ENCODE assay signal across 13 mouse cellular contexts in genomic region chr11:95989864-95990263, GRCm38 (mm10). TPM values are rescaled to one million over a fixed set of nuclear protein-coding genes. Genes with fewer than 3 reads are reported as not detected.
DNase-seq lines count a peak whose midpoint lies in the region; ATAC-seq and TF ChIP-seq lines count a peak whose summit lies in the region.
"Had no signal": no experiment of that assay in that cellular context is flagged by ENCODE, and none has a peak within 500 bp of the region (broad histone marks: within the 10 kb centered on the region; RNA-seq: fewer than 3 reads in every experiment).

No protein-coding gene starts in this region.

- H3K27ac ChIP-seq in forebrain, embryonic 10.5 days, result peak overlapping the region; percentile 98
- H3K27ac ChIP-seq in forebrain, postnatal 0 days (ENCODE audit: low read depth, low read length), result no peak overlapping the region
- H3K27ac ChIP-seq in liver, embryonic 12.5 days, result 0 out of 2 replicates have a peak overlapping the region, but pooled peaks have one; percentile 2
- peak overlapping the region; percentile 86 for H3K27ac ChIP-seq in limb, embryonic 15.5 days
- peak overlapping the region; percentile 78; the same call in 1 of the 2 replicates for H3K27ac ChIP-seq in stomach, embryonic 16.5 days (ENCODE audit: low read length)
- H3K27ac ChIP-seq: gastrocnemius, adult 2 months had no signal

- H3K27me3 ChIP-seq in forebrain, embryonic 10.5 days (ENCODE audit: poor library complexity, severe bottlenecking), result no peaks in the 10 kb centered on the region
- H3K27me3 ChIP-seq in forebrain, postnatal 0 days (ENCODE audit: insufficient read depth, low read length), result no peaks in the 10 kb centered on the region
- no peaks in the 10 kb centered on the region for H3K27me3 ChIP-seq in liver, embryonic 12.5 days (replicated peaks)
- H3K27me3 ChIP-seq in limb, embryonic 15.5 days, result no peaks in the 10 kb centered on the region
- H3K27me3 ChIP-seq in stomach, embryonic 16.5 days (ENCODE audit: control insufficient read depth, insufficient read depth, low read length), result no peaks in the 10 kb centered on the region
- H3K27me3 ChIP-seq: Patski had no signal

- H3K4me3 ChIP-seq in forebrain, embryonic 10.5 days, result peak overlapping the region; percentile 63
- no peak overlapping the region for H3K4me3 ChIP-seq in forebrain, postnatal 0 days (ENCODE audit: low read depth, low read length)
- H3K4me3 ChIP-seq in liver, embryonic 12.5 days, result no peak overlapping the region
- peak overlapping the region; percentile 43; the same call in 1 of the 2 replicates for H3K4me3 ChIP-seq in limb, embryonic 15.5 days
- H3K4me3 ChIP-seq in stomach, embryonic 16.5 days (replicated peaks; ENCODE audit: low read length), result no peak overlapping the region
- H3K4me3 ChIP-seq: gastrocnemius, adult 2 months had no signal

- H3K36me3 ChIP-seq in forebrain, embryonic 10.5 days (replicated peaks), result peaks cover 69% of the 10 kb centered on the region
- no peaks in the 10 kb centered on the region for H3K36me3 ChIP-seq in forebrain, postnatal 0 days (ENCODE audit: insufficient read depth)
- H3K36me3 ChIP-seq in liver, embryonic 12.5 days, result peaks cover 38% of the 10 kb centered on the region
- H3K36me3 ChIP-seq in limb, embryonic 15.5 days, result peaks cover 15% of the 10 kb centered on the region; the same call in 1 of the 2 replicates
- no peaks in the 10 kb centered on the region for H3K36me3 ChIP-seq in stomach, embryonic 16.5 days (ENCODE audit: control insufficient read depth, insufficient read depth, low read length)

- no peak overlapping the region for H3K9ac ChIP-seq in forebrain, postnatal 0 days
- H3K9ac ChIP-seq in liver, embryonic 12.5 days, result no peak overlapping the region
- no peak overlapping the region for H3K9ac ChIP-seq in limb, embryonic 15.5 days
- H3K9ac ChIP-seq in stomach, embryonic 16.5 days (ENCODE audit: low read length), result no peak overlapping the region

- WGBS in forebrain, embryonic 10.5 days, result 25% methylated on average over 8 of the region's 8 CpGs
- 40% methylated on average over 8 of the region's 8 CpGs for WGBS in forebrain, postnatal 0 days
- WGBS in liver, embryonic 12.5 days (ENCODE audit: insufficient replicate concordance), result 70% methylated on average over 8 of the region's 8 CpGs
- WGBS in limb, embryonic 15.5 days, result 31% methylated on average over 8 of the region's 8 CpGs
- 67% methylated on average over 8 of the region's 8 CpGs for WGBS in stomach, embryonic 16.5 days

- peaks cover 82% of the 10 kb centered on the region for H3K4me1 ChIP-seq in forebrain, embryonic 10.5 days
- H3K4me1 ChIP-seq in forebrain, postnatal 0 days (ENCODE audit: insufficient read depth), result 0 out of 2 replicates have a peak, but pooled peaks cover 6% of the 10 kb centered on the region
- H3K4me1 ChIP-seq in liver, embryonic 12.5 days, result peaks cover 81% of the 10 kb centered on the region
- peaks cover 68% of the 10 kb centered on the region for H3K4me1 ChIP-seq in limb, embryonic 15.5 days
- H3K4me1 ChIP-seq in stomach, embryonic 16.5 days (ENCODE audit: control insufficient read depth, insufficient read depth, low read length), result peaks cover 52% of the 10 kb centered on the region

- TF ChIP-seq CTCF in forebrain, postnatal 0 days (IDR thresholded peaks at IDR 0.05; ENCODE audit: low read depth), result no peak

- no peak for DNase-seq in forebrain, embryonic 10.5 days (ENCODE audit: extremely low spot score, low spot score)
- DNase-seq in forebrain, postnatal 0 days, result no peak
- no peak for DNase-seq in liver
- DNase-seq in right cerebral cortex, postnatal 10 days (ENCODE audit: low spot score in 2 of 2), result no peak
- DNase-seq: cerebellum, postnatal 14 days; gastrocnemius, adult 2 months; kidney, postnatal 14 days had no signal

- no peak overlapping the region for H3K4me2 ChIP-seq in forebrain, postnatal 0 days (ENCODE audit: low read depth)
- H3K4me2 ChIP-seq in liver, embryonic 12.5 days, result peak overlapping the region; percentile 86; the same call in 1 of the 2 replicates
- peak overlapping the region; percentile 76 for H3K4me2 ChIP-seq in limb, embryonic 15.5 days
- H3K4me2 ChIP-seq in stomach, embryonic 16.5 days (ENCODE audit: low read depth, low read length), result no peak overlapping the region

- no peak for ATAC-seq in forebrain, postnatal 0 days
- no peak for ATAC-seq in liver, embryonic 12.5 days
- ATAC-seq in limb, embryonic 15.5 days (ENCODE audit: insufficient number of reproducible peaks, low FRiP score, low TSS enrichment, low read depth), result no peak
- ATAC-seq in stomach, embryonic 16.5 days (ENCODE audit: insufficient read depth, low FRiP score), result no peak
- ATAC-seq in CD4-positive, CD25-positive, alpha-beta regulatory T cell, adult 4 months, result no peak
- ATAC-seq: Patski had no signal

- peaks cover 9% of the 10 kb centered on the region; the same call in 1 of the 2 replicates for H3K9me3 ChIP-seq in forebrain, embryonic 10.5 days
- no peaks in the 10 kb centered on the region for H3K9me3 ChIP-seq in forebrain, postnatal 0 days (ENCODE audit: low read length)
- H3K9me3 ChIP-seq in liver, embryonic 12.5 days (replicated peaks), result no peaks in the 10 kb centered on the region
- no peaks in the 10 kb centered on the region for H3K9me3 ChIP-seq in limb, embryonic 15.5 days
- H3K9me3 ChIP-seq in stomach, embryonic 16.5 days (replicated peaks; ENCODE audit: control insufficient read depth, low read length), result no peaks in the 10 kb centered on the region

RNA-seq across cellular contexts. Expression of gene Igf2bp1, which starts 15.9 kb away (rescaled TPM):
- polyA plus RNA-seq in forebrain, embryonic 10.5 days (2016; fragmentation: Nextera tagmentation; extraction: Ambion mirVana), result 198 and 200 TPM in 2 replicates
- 3.0 and 3.3 TPM in 2 replicates for total RNA-seq in forebrain, postnatal 0 days (2014; rRNA removed)
- polyA plus RNA-seq in forebrain, postnatal 0 days (2015; fragmentation: Nextera tagmentation; extraction: Ambion mirVana), result 1.8 and 2.5 TPM in 2 replicates
- polyA plus RNA-seq in liver, embryonic 12.5 days (2016; fragmentation: Nextera tagmentation; extraction: Ambion mirVana), result 33.8 and 38.3 TPM in 2 replicates
- 38.8 and 41.4 TPM in 2 replicates for polyA plus RNA-seq in limb, embryonic 15.5 days (2015; fragmentation: Nextera tagmentation; extraction: Ambion mirVana)
- polyA plus RNA-seq in stomach, embryonic 16.5 days (2015; fragmentation: Nextera tagmentation; extraction: Ambion mirVana), result 24.1 and 26.7 TPM in 2 replicates
- polyA plus RNA-seq in CD4-positive, CD25-positive, alpha-beta regulatory T cell, adult 4 months (2017; shearing (Covaris generic)), result not detected
- total RNA-seq: gastrocnemius, adult 2 months; liver, adult 2 months had no signal
- polyA plus RNA-seq: liver, adult 2 months had no signal

RNA-seq across cellular contexts. Expression of gene Gip, which starts 34.5 kb away (rescaled TPM):
- polyA plus RNA-seq in forebrain, embryonic 10.5 days (2016; fragmentation: Nextera tagmentation; extraction: Ambion mirVana), result 0.25 TPM in 1 of 2 replicates, not detected in the other
- not detected in 2 replicates for total RNA-seq in forebrain, postnatal 0 days (2014; rRNA removed)
- not detected in 2 replicates for polyA plus RNA-seq in forebrain, postnatal 0 days (2015; fragmentation: Nextera tagmentation; extraction: Ambion mirVana)
- not detected in 2 replicates for polyA plus RNA-seq in liver, embryonic 12.5 days (2016; fragmentation: Nextera tagmentation; extraction: Ambion mirVana)
- polyA plus RNA-seq in limb, embryonic 15.5 days (2015; fragmentation: Nextera tagmentation; extraction: Ambion mirVana), result not detected in 2 replicates
- polyA plus RNA-seq in stomach, embryonic 16.5 days (2015; fragmentation: Nextera tagmentation; extraction: Ambion mirVana), result 2.5 and 5.3 TPM in 2 replicates
- not detected for polyA plus RNA-seq in CD4-positive, CD25-positive, alpha-beta regulatory T cell, adult 4 months (2017; shearing (Covaris generic))
- total RNA-seq: gastrocnemius, adult 2 months; liver, adult 2 months had no signal
- polyA plus RNA-seq: liver, adult 2 months; Patski had no signal

RNA-seq across cellular contexts. Expression of gene Snf8, which starts 44.8 kb away (rescaled TPM):
- polyA plus RNA-seq in forebrain, embryonic 10.5 days (2016; fragmentation: Nextera tagmentation; extraction: Ambion mirVana), result 107 and 109 TPM in 2 replicates
- 36.5 and 36.7 TPM in 2 replicates for total RNA-seq in forebrain, postnatal 0 days (2014; rRNA removed)
- polyA plus RNA-seq in forebrain, postnatal 0 days (2015; fragmentation: Nextera tagmentation; extraction: Ambion mirVana), result 112 and 120 TPM in 2 replicates
- 100 and 108 TPM in 2 replicates for polyA plus RNA-seq in liver, embryonic 12.5 days (2016; fragmentation: Nextera tagmentation; extraction: Ambion mirVana)
- polyA plus RNA-seq in limb, embryonic 15.5 days (2015; fragmentation: Nextera tagmentation; extraction: Ambion mirVana), result 89.0 and 99.0 TPM in 2 replicates
- 80.5 and 92.6 TPM in 2 replicates for polyA plus RNA-seq in stomach, embryonic 16.5 days (2015; fragmentation: Nextera tagmentation; extraction: Ambion mirVana)
- 10 to 100 TPM; 32.8 to 42.6 TPM for polyA plus RNA-seq in CD4-positive, CD25-positive, alpha-beta regulatory T cell, adult 4 months (2017; shearing (Covaris generic))

Comparison
In these comparisons a context has a peak if more than half of its experiments do, and no peak if none do; other contexts are left out.
1. H3K4me3 ChIP-seq: peak in forebrain, embryonic 10.5 days (single experiment) and limb, embryonic 15.5 days (single experiment); none in forebrain, postnatal 0 days (single experiment), liver, embryonic 12.5 days (single experiment) and stomach, embryonic 16.5 days (single experiment).
2. H3K4me2 ChIP-seq: peak in liver, embryonic 12.5 days (single experiment) and limb, embryonic 15.5 days (single experiment); none in forebrain, postnatal 0 days (single experiment) and stomach, embryonic 16.5 days (single experiment).